Comparison of ENCODE assay signal across 8 mouse cellular contexts in genomic region chr13:45455108-45455861, GRCm38 (mm10). TPM values are rescaled to one million over a fixed set of nuclear protein-coding genes. Genes with fewer than 3 reads are reported as not detected.
DNase-seq lines count a peak whose midpoint lies in the region; ATAC-seq and TF ChIP-seq lines count a peak whose summit lies in the region.

No protein-coding gene starts in this region.

- no peaks in the 10 kb centered on the region for H3K27me3 ChIP-seq in heart, adult 2 months (ENCODE audit: control insufficient read depth, insufficient read depth, low read length)
- H3K27me3 ChIP-seq in lung, postnatal 0 days (replicated peaks; ENCODE audit: insufficient read depth, low read length) = no peaks in the 10 kb centered on the region
- no peaks in the 10 kb centered on the region for H3K27me3 ChIP-seq in stomach, embryonic 14.5 days (ENCODE audit: control insufficient read depth, insufficient read depth, low read length)

- WGBS in heart, adult 2 months = 9% methylated on average over 15 of the region's 15 CpGs
- WGBS in lung, postnatal 0 days = 10% methylated on average over 15 of the region's 15 CpGs
- 5% methylated on average over 15 of the region's 15 CpGs for WGBS in stomach, embryonic 14.5 days

- H3K9ac ChIP-seq in heart, adult 2 months (ENCODE audit: low read depth, low read length) = peak overlapping the region; percentile 26
- H3K9ac ChIP-seq in lung, postnatal 0 days (replicated peaks; ENCODE audit: low read depth) = no peak overlapping the region
- no peak overlapping the region; the same call in 1 of the 2 replicates for H3K9ac ChIP-seq in stomach, embryonic 14.5 days (replicated peaks; ENCODE audit: low read depth, low read length)

- H3K9me3 ChIP-seq in lung, postnatal 0 days (ENCODE audit: low read length) = no peaks in the 10 kb centered on the region
- no peaks in the 10 kb centered on the region; the same call in 1 of the 2 replicates for H3K9me3 ChIP-seq in stomach, embryonic 14.5 days (ENCODE audit: control insufficient read depth, low read depth, low read length)

- peaks cover 10% of the 10 kb centered on the region for H3K4me1 ChIP-seq in heart, adult 2 months (ENCODE audit: control insufficient read depth, insufficient read depth, low read length)
- peaks cover 13% of the 10 kb centered on the region; the same call in 1 of the 2 replicates for H3K4me1 ChIP-seq in lung, postnatal 0 days (ENCODE audit: insufficient read depth, low read depth, low read length)
- peaks cover 20% of the 10 kb centered on the region for H3K4me1 ChIP-seq in stomach, embryonic 14.5 days (ENCODE audit: control insufficient read depth, insufficient read depth, low read length)

- intact Hi-C loops in heart, adult 2 months (cut with DNase I) = loop anchor here (2.0 kb wide), 1 partner anchor 64 kb away; no protein-coding TSS in a partner anchor

- H3K27ac ChIP-seq in heart, adult 2 months = peak overlapping the region; percentile 81
- H3K27ac ChIP-seq in lung, postnatal 0 days (ENCODE audit: low read length) = peak overlapping the region; percentile 79
- peak overlapping the region; percentile 86 for H3K27ac ChIP-seq in stomach, embryonic 14.5 days (ENCODE audit: low read length)

- peak overlapping the region; percentile 31; the same call in 1 of the 2 replicates for H3K4me2 ChIP-seq in lung, postnatal 0 days (replicated peaks; ENCODE audit: low read depth, low read length)
- H3K4me2 ChIP-seq in stomach, embryonic 14.5 days (replicated peaks; ENCODE audit: low read depth, low read length) = peak overlapping the region; percentile 21

- peaks cover 10% of the 10 kb centered on the region; the same call in 1 of the 2 replicates for H3K36me3 ChIP-seq in heart, adult 2 months (ENCODE audit: control insufficient read depth, insufficient read depth, low read length)
- H3K36me3 ChIP-seq in lung, postnatal 0 days (ENCODE audit: insufficient read depth, low read length) = no peaks in the 10 kb centered on the region
- H3K36me3 ChIP-seq in stomach, embryonic 14.5 days (ENCODE audit: control insufficient read depth, insufficient read depth, low read length) = no peaks in the 10 kb centered on the region

- 0 out of 2 replicates have a peak, but pooled peaks have one; percentile 34 for TF ChIP-seq EP300 in heart, adult 2 months (IDR thresholded peaks at IDR 0.05; ENCODE audit: insufficient read depth, low read depth, low read length)
- TF ChIP-seq EP300 in lung, postnatal 0 days (IDR thresholded peaks at IDR 0.05) = no peak

- DNase-seq in adrenal gland, postnatal 10 days = peak; percentile 72
- DNase-seq in adrenal gland, adult 8-10 months = no peak
- DNase-seq in T-cell, adult 2 months (ENCODE audit: low spot score) = peak; percentile 39
- DNase-seq in heart, adult 2 months = peak; percentile 49 to 59
- DNase-seq in kidney, adult 18-20 months = peak; percentile 77
- peak; percentile 69 for DNase-seq in lung, postnatal 0 days (ENCODE audit: low spot score)
- DNase-seq in right cerebral cortex, postnatal 36 days (ENCODE audit: low spot score in 2 of 2) = no peak

- peak; percentile 80 for ATAC-seq in lung, postnatal 0 days
- ATAC-seq in stomach, embryonic 14.5 days (ENCODE audit: insufficient number of reproducible peaks, insufficient read depth, low FRiP score, low read depth) = peak; percentile 74; the same call in 1 of the 2 replicates

- peak overlapping the region; percentile 13 for H3K4me3 ChIP-seq in heart, adult 2 months
- H3K4me3 ChIP-seq in lung, postnatal 0 days (ENCODE audit: low read depth, low read length) = no peak overlapping the region
- H3K4me3 ChIP-seq in stomach, embryonic 14.5 days (ENCODE audit: low read depth, low read length) = no peak overlapping the region

- TF ChIP-seq CTCF in heart, adult 2 months (IDR thresholded peaks at IDR 0.05) = no peak
- TF ChIP-seq CTCF in lung, postnatal 0 days (IDR thresholded peaks at IDR 0.05) = no peak

- no peaks in the 10 kb centered on the region for H3K79me2 ChIP-seq in heart, adult 2 months (replicated peaks; ENCODE audit: control insufficient read depth, insufficient read depth, low read length)

- TF ChIP-seq POLR2A in heart, adult 2 months (IDR thresholded peaks at IDR 0.05; ENCODE audit: insufficient read depth, low read depth, low read length) = peak; percentile 41; the same call in 1 of the 2 replicates

RNA-seq across cellular contexts. Expression of gene Gmpr, which starts 52.0 kb away (rescaled TPM):
- total RNA-seq in adrenal gland, postnatal 10 days (2021) = 100 to 1,000 TPM; 118 to 230 TPM
- total RNA-seq in adrenal gland, adult 8-10 months (2022) = 10 to 100 TPM; 19.0 to 42.8 (median 24.0) TPM
- 100 to 1,000 TPM; 139 to 158 TPM for total RNA-seq in heart, adult 2 months (2021)
- 171 and 198 TPM in 2 replicates for polyA plus RNA-seq in heart, adult 2 months (2012; rRNA removed)
- 23.8 and 26.0 TPM in 2 replicates for polyA plus RNA-seq in lung, postnatal 0 days (2015; fragmentation: Nextera tagmentation; extraction: Ambion mirVana)
- 34.6 and 35.4 TPM in 2 replicates for polyA plus RNA-seq in stomach, embryonic 14.5 days (2014; fragmentation: Nextera tagmentation; extraction: Ambion mirVana)

Comparison
In these comparisons a context has a peak if more than half of its experiments do, and no peak if none do; other contexts are left out.
1. DNase-seq: peak in adrenal gland, postnatal 10 days (single experiment), T-cell, adult 2 months (single experiment), heart, adult 2 months (2 of 2), kidney, adult 18-20 months (single experiment) and lung, postnatal 0 days (single experiment); none in adrenal gland, adult 8-10 months (single experiment) and right cerebral cortex, postnatal 36 days (0 of 2).
2. Peak in every context shown above with its lines, with median percentiles within 50 percentile points of each other: H3K27ac ChIP-seq.